In the genomic region with DNA sequence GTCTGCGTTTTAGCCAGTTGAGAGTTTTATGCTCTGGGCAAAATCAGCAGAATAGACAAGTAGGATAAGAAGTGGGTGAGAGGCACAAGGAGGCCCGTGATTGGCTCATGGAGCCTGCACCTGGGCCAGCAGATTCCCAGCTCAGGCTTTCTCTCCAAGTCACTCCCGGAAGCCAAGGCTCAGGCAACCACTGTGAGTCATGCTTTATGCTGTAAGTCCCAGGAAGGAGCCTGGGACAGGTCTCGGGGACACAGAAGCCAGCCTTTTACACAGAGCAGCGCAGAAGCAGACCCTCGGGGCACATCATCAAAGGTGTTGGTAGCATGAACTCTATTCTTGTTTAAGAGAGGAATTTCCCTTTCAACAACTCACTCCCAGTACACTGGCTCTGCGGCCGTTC, we compare ENCODE assay signal across 12 mouse cellular contexts.
DNase-seq lines count a peak whose midpoint lies in the region; ATAC-seq and TF ChIP-seq lines count a peak whose summit lies in the region.
"Had no signal": no experiment of that assay in that cellular context is flagged by ENCODE, and none has a peak within 500 bp of the region (broad histone marks: within the 10 kb centered on the region; RNA-seq: fewer than 3 reads in every experiment).

No protein-coding gene starts in this region.

- no peaks in the 10 kb centered on the region for H3K36me3 ChIP-seq in midbrain, embryonic 14.5 days (ENCODE audit: control insufficient read depth, insufficient read depth, low read length)
- H3K36me3 ChIP-seq in midbrain, embryonic 10.5 days: no peaks in the 10 kb centered on the region
- H3K36me3 ChIP-seq in stomach, postnatal 0 days (ENCODE audit: control insufficient read depth, insufficient read depth, low read length): no peaks in the 10 kb centered on the region

- H3K4me2 ChIP-seq in midbrain, embryonic 14.5 days (ENCODE audit: low read length): no peak overlapping the region
- no peak overlapping the region for H3K4me2 ChIP-seq in stomach, postnatal 0 days (replicated peaks; ENCODE audit: low read depth)
- H3K4me2 ChIP-seq: liver, embryonic 15.5 days had no signal

- no peaks in the 10 kb centered on the region for H3K27me3 ChIP-seq in midbrain, embryonic 14.5 days (ENCODE audit: control insufficient read depth, insufficient read depth, low read length)
- no peaks in the 10 kb centered on the region for H3K27me3 ChIP-seq in midbrain, embryonic 10.5 days (ENCODE audit: low read depth, poor library complexity, severe bottlenecking)
- no peaks in the 10 kb centered on the region for H3K27me3 ChIP-seq in stomach, postnatal 0 days (ENCODE audit: control insufficient read depth, insufficient read depth, low read length)
- H3K27me3 ChIP-seq: liver, embryonic 15.5 days had no signal

- no peak for TF ChIP-seq CTCF in stomach, postnatal 0 days (IDR thresholded peaks at IDR 0.05; ENCODE audit: low read depth)

- no peaks in the 10 kb centered on the region for H3K9me3 ChIP-seq in midbrain, embryonic 14.5 days (ENCODE audit: control insufficient read depth, low read length)
- no peaks in the 10 kb centered on the region for H3K9me3 ChIP-seq in midbrain, embryonic 10.5 days (replicated peaks)
- H3K9me3 ChIP-seq in stomach, postnatal 0 days (ENCODE audit: control insufficient read depth, low read length): no peaks in the 10 kb centered on the region
- H3K9me3 ChIP-seq: liver, embryonic 15.5 days had no signal

- no peak overlapping the region for H3K9ac ChIP-seq in midbrain, embryonic 14.5 days (replicated peaks; ENCODE audit: low read length)
- H3K9ac ChIP-seq in stomach, postnatal 0 days (ENCODE audit: low read length): no peak overlapping the region
- H3K9ac ChIP-seq: liver, embryonic 15.5 days had no signal

- H3K4me3 ChIP-seq in midbrain, embryonic 14.5 days (replicated peaks; ENCODE audit: low read depth, low read length): no peak overlapping the region
- H3K4me3 ChIP-seq in midbrain, embryonic 10.5 days: no peak overlapping the region
- H3K4me3 ChIP-seq in stomach, postnatal 0 days (ENCODE audit: low read depth, low read length): no peak overlapping the region
- H3K4me3 ChIP-seq: left cerebral cortex, adult 2 months; liver, embryonic 15.5 days had no signal

- intact Hi-C loops in gastrocnemius, postnatal 14 days (cut with DNase I; ENCODE audit: low total_unique reads): no loop called here

- peak; percentile 37 for DNase-seq in gastrocnemius, postnatal 14 days
- no peak for DNase-seq in gastrocnemius, postnatal 10 days
- DNase-seq in midbrain, embryonic 14.5 days: peak; percentile 37
- DNase-seq in midbrain, embryonic 10.5 days (ENCODE audit: low spot score): no peak
- peak; percentile 63 for DNase-seq in fat pad, adult 2 months (ENCODE audit: extremely low read depth, low read depth, low spot score)
- peak; percentile 28 for DNase-seq in stomach, postnatal 0 days (ENCODE audit: low spot score)
- no peak for DNase-seq in B cell, adult 2 months
- DNase-seq: kidney, postnatal 36 days; thymus, postnatal 14 days had no signal

- 43% methylated on average over 8 of the region's 8 CpGs for WGBS in midbrain, embryonic 14.5 days
- WGBS in midbrain, embryonic 10.5 days: 68% methylated on average over 8 of the region's 8 CpGs
- WGBS in stomach, postnatal 0 days: 49% methylated on average over 8 of the region's 8 CpGs

- ATAC-seq in midbrain, embryonic 14.5 days (ENCODE audit: low FRiP score, low TSS enrichment): no peak
- ATAC-seq in stomach, postnatal 0 days (ENCODE audit: low FRiP score, low TSS enrichment): peak; percentile 65
- ATAC-seq: inflammation-experienced regulatory T-cells, adult 6 months had no signal

- no peak for TF ChIP-seq EP300 in stomach, postnatal 0 days (optimal IDR thresholded peaks at IDR 0.05)

- H3K27ac ChIP-seq in midbrain, embryonic 14.5 days (replicated peaks; ENCODE audit: low read depth, low read length): no peak overlapping the region
- no peak overlapping the region for H3K27ac ChIP-seq in midbrain, embryonic 10.5 days (replicated peaks)
- no peak overlapping the region for H3K27ac ChIP-seq in stomach, postnatal 0 days (replicated peaks)
- H3K27ac ChIP-seq: left cerebral cortex, adult 2 months; liver, embryonic 15.5 days had no signal

- H3K4me1 ChIP-seq in midbrain, embryonic 14.5 days (ENCODE audit: control insufficient read depth, insufficient read depth, low read length): peaks cover 18% of the 10 kb centered on the region
- peaks cover 10% of the 10 kb centered on the region for H3K4me1 ChIP-seq in midbrain, embryonic 10.5 days
- no peaks in the 10 kb centered on the region for H3K4me1 ChIP-seq in stomach, postnatal 0 days (replicated peaks; ENCODE audit: control insufficient read depth, insufficient read depth)

Comparison
In these comparisons a context has a peak if more than half of its experiments do, and no peak if none do; other contexts are left out.
1. DNase-seq: peak in gastrocnemius, postnatal 14 days (single experiment), midbrain, embryonic 14.5 days (single experiment), fat pad, adult 2 months (single experiment) and stomach, postnatal 0 days (single experiment); none in gastrocnemius, postnatal 10 days (single experiment), midbrain, embryonic 10.5 days (single experiment) and B cell, adult 2 months (0 of 2).